Mouse (Mus musculus) Patski (cell line): Measurements from ENCODE around the gene Gm13128. TPM values are rescaled to one million over a fixed set of nuclear protein-coding genes. Genes with fewer than 3 reads are reported as not detected.
"Not testable (repeated sequence)": the region's sequence is repeated elsewhere in the genome, so short reads cannot be mapped to it uniquely, and the experiment has no call there.

Experiments
- ATAC-seq: fragments of 100-300 bp; one replicate; pipeline ENCODE4 v1.8.0; 2021
- CTCF ChIA-PET: fragments of 350-600 bp; sonication (Branson Sonifier 250); formaldehyde crosslinking; loops from one replicate; lab custom pipeline; 2022; ENCODE audit warnings: inconsistent platforms; lab: Charles Lee
- POLR2A ChIA-PET: fragments of 350-600 bp; sonication (Branson Sonifier 250); formaldehyde crosslinking; loops from one replicate; lab custom pipeline; 2022; ENCODE audit warnings: antibody characterized with exemption, inconsistent platforms; lab: Charles Lee
- DNase-seq: peaks from one replicate; pipeline ENCODE4 v3.0.0-alpha.2; 2011; ENCODE audit warnings: low read depth, low spot score
- H3K27me3 ChIP-seq: fragments of 371-371 bp; one replicate; pipeline ENCODE4 v1.5.1; 2021
- CTCF ChIP-seq: fragments of 100-300 bp; IDR thresholded peaks from one replicate; pipeline ENCODE4 v1.5.1; 2021
- in situ Hi-C: fragments of 300-500 bp; cut with MboI; formaldehyde crosslinking; loops from 3 replicates; pipeline ENCODE4 v1.11.1; 2018; ENCODE audit warnings: low pct_unique_long_range_greater_than_20kb, mixed read lengths
- polyA plus RNA-seq: library from polyadenylated mRNA; unstranded; gene quantifications from one replicate; pipeline ENCODE4 v1.2.3, GENCODE M21; 2021

Gm13128 gene
- polyA plus RNA-seq, result not detected

GRCm38 (mm10) chr4:144329949-144330348, at the start of gene Gm13128:
Gene Gm13128 (plus strand): TSS chr4:144330249.
- ATAC-seq, CTCF ChIA-PET, DNase-seq, POLR2A ChIA-PET, in situ Hi-C loops, H3K27me3 ChIP-seq: not testable (repeated sequence)

GRCm38 (mm10) chr4:144280388-144280787, 49.7 kb upstream of the Gm13128 start, which contains the start of gene Pramel5:
Gene Pramel5 (minus strand): TSS chr4:144280488.
- DNase-seq, CTCF ChIA-PET, H3K27me3 ChIP-seq, in situ Hi-C loops, ATAC-seq, POLR2A ChIA-PET: not testable (repeated sequence)

DNA sequence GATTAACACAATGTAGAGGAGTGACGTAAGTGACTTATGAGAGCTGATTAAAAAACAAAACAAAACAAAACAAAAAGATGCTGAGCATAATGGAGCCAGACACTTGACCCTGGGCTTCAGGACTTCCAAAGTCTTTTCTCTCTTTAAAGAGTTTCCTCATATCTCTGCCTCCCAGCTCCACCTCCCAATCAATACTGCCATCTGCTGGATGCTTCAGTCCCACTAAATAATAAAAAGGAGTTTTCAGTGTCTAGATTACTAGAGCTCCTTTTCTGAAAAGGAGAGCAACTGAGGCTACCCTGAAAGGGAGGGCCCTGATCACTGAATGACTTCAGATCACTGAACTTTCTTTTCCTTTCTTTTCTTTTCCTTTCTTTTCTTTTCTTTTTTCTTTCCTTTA, 30.6 kb upstream of the Gm13128 start:
- POLR2A ChIA-PET, in situ Hi-C loops, CTCF ChIA-PET: not testable (repeated sequence)

GRCm38 (mm10) chr4:144312666-144313460, 17.2 kb upstream of the Gm13128 start:
- ATAC-seq, H3K27me3 ChIP-seq, CTCF ChIA-PET, DNase-seq, POLR2A ChIA-PET: not testable (repeated sequence)
- in situ Hi-C loops, result loop anchor here (5.0 kb wide), 1 partner anchor 296 kb away; no protein-coding TSS in a partner anchor

More for the DNA sequence above, 30.6 kb upstream of the Gm13128 start:
- ATAC-seq, DNase-seq, H3K27me3 ChIP-seq: not testable (repeated sequence)

- ATAC-seq, CTCF ChIA-PET, POLR2A ChIA-PET, H3K27me3 ChIP-seq, in situ Hi-C loops, DNase-seq: not testable (repeated sequence)
Observed at GRCm38 (mm10) chr4:144335856-144336255, 5.8 kb downstream of the Gm13128 start.

DNA sequence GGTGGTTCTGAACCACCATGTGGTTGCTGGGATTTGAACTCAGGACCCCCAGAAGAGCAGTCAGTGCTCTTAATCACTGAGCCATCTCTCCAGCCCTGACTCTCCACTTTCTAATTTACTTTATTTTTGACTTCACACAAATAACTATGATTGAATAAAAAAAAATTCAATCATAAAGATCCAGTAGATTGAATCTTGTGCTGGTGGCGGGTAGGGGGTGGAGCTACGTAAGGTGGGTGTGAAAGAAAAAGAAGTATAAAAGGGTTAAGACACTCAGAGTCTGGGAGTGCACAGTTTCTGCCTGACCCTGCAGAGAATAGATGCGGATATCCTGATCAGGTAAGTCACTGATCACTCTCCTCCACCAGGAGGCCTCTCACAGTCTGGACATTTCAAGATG, 27.6 kb downstream of the Gm13128 start, which contains the start of gene Gm13119:
TSS of gene Gm13119 (plus strand) at position 301 of the 400 bp plus-strand sequence.
- DNase-seq, ATAC-seq, in situ Hi-C loops, H3K27me3 ChIP-seq, POLR2A ChIA-PET, CTCF ChIA-PET: not testable (repeated sequence)

DNA sequence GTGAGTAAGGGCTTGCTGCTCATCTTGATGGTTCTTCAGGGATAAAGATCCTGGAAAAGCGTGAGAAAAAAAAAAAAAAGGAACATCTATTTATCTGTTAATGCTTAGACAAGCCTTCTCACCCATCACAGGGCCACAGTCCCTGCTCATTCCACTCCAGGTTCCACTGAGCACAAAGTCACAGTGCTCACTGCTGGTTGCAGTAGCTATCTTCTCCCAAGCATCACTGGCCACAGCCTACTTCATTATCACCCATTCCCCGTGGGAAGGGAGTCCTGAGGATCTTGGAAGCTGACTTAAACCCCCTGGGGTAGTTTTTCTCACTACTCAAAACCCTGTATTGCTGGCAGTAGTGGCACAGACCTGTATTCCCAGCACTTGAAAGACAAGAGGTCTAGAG, 47.9 kb downstream of the Gm13128 start, which contains the start of gene Pramef20:
TSS of gene Pramef20 (minus strand) at position 23 of the 400 bp plus-strand sequence.
- no peak for TF ChIP-seq CTCF
- DNase-seq, result no peak
- POLR2A ChIA-PET, result no interaction called here
- CTCF ChIA-PET, result no interaction called here
- no peaks in the 10 kb centered on the region for H3K27me3 ChIP-seq
- no peak for ATAC-seq
- in situ Hi-C loops, result no loop called here

Other genes starting within 250 kb of the Gm13128 start
- gene Gm13102, start 223.8 kb upstream of the Gm13128 start, polyA plus RNA-seq, result not detected
- not detected for gene Oog3, start 167.6 kb upstream of the Gm13128 start, polyA plus RNA-seq
- gene Oog2, start 139.5 kb upstream of the Gm13128 start, polyA plus RNA-seq, result not detected
- not detected for gene C87977, start 116.9 kb upstream of the Gm13128 start, polyA plus RNA-seq
- not detected for gene Pramel5, start 49.8 kb upstream of the Gm13128 start, polyA plus RNA-seq
- gene Gm13119, start 27.7 kb downstream of the Gm13128 start, polyA plus RNA-seq, result 0.04 TPM
- gene Pramef20, start 47.7 kb downstream of the Gm13128 start, polyA plus RNA-seq, result not detected
- 0.04 TPM for gene Pramef12, start 78.2 kb downstream of the Gm13128 start, polyA plus RNA-seq
- not detected for gene 1700012P22Rik, start 108.5 kb downstream of the Gm13128 start, polyA plus RNA-seq
- gene Gm9944, start 123.1 kb downstream of the Gm13128 start, polyA plus RNA-seq, result not detected
- not detected for gene Aadacl3, start 133.5 kb downstream of the Gm13128 start, polyA plus RNA-seq
- gene 9430007A20Rik, start 189.6 kb downstream of the Gm13128 start, polyA plus RNA-seq, result not detected
- gene Gm13124, start 234.9 kb downstream of the Gm13128 start, polyA plus RNA-seq, result not detected